Mouse (Mus musculus) ovary, adult 2 months (tissue): ENCODE results near the gene Slc24a5. TPM values are rescaled to one million over a fixed set of nuclear protein-coding genes. Genes with fewer than 3 reads are reported as not detected.

ENCODE experiments used
- polyA plus RNA-seq: library from polyadenylated mRNA; depleted of rRNA; stranded (reverse); fragments of >200 nt; gene quantifications from 2 replicates; pipeline ENCODE4 v1.2.3, GENCODE M21; 2012; rRNA removed

Slc24a5 gene
- 1.5 and 1.7 TPM in 2 replicates for polyA plus RNA-seq

GRCm38 (mm10) chr2:125067894-125068293 lies at the start of gene Slc24a5:
Gene Slc24a5, plus strand, starts transcription at chr2:125068124.

GRCm38 (mm10) chr2:125123477-125123852 lies 55.5 kb downstream of the Slc24a5 start, which contains the start of gene Myef2:
Gene Myef2, minus strand, starts transcription at chr2:125123661.

GRCm38 (mm10) chr2:125135903-125136811 lies 68.2 kb downstream of the Slc24a5 start, which contains the start of gene Ctxn2:
Gene Ctxn2, plus strand, starts transcription at chr2:125136692.

Other genes with a start within 250 kb of the Slc24a5 start
- gene Myef2, start 55.5 kb downstream of the Slc24a5 start, polyA plus RNA-seq, result 10.4 and 22.7 TPM in 2 replicates
- gene Ctxn2, start 68.6 kb downstream of the Slc24a5 start, polyA plus RNA-seq, result not detected in 2 replicates
- not detected in 2 replicates for gene Slc12a1, start 84.4 kb downstream of the Slc24a5 start, polyA plus RNA-seq
- 65.4 and 69.9 TPM in 2 replicates for gene Dut, start 179.1 kb downstream of the Slc24a5 start, polyA plus RNA-seq